Mouse (Mus musculus) midbrain, embryonic 16.5 days (tissue): ENCODE measurements around the gene AI854703. TPM values are rescaled to one million over a fixed set of nuclear protein-coding genes. Genes with fewer than 3 reads are reported as not detected.

Experiments used
- ATAC-seq: fragments of 200-750 bp; cut with Nextera tagmentation; 2 replicates; pipeline ENCODE4 v1.8.0; 2017; ENCODE audit warnings: moderate TSS enrichment
- H3K27ac ChIP-seq: fragments of 300-500 bp; sonication (generic); 2 replicates; pipeline ENCODE4 v1.5.1; 2014; ENCODE audit warnings: mild to moderate bottlenecking, low read length, mixed read lengths
- H3K27me3 ChIP-seq: fragments of 300-500 bp; sonication (generic); 2 replicates; pipeline ENCODE4 v1.6.1; 2014; ENCODE audit warnings: low read depth, low read length, mixed read lengths; ENCODE audit not compliant: control insufficient read depth, insufficient read depth
- H3K36me3 ChIP-seq: fragments of 300-500 bp; sonication (generic); 2 replicates; pipeline ENCODE4 v1.6.1; 2014; ENCODE audit warnings: mild to moderate bottlenecking, low read length, moderate library complexity, mixed read lengths; ENCODE audit not compliant: control insufficient read depth, insufficient read depth
- H3K4me1 ChIP-seq: fragments of 300-500 bp; sonication (generic); 2 replicates; pipeline ENCODE4 v1.6.1; 2014; ENCODE audit warnings: mild to moderate bottlenecking, low read length, mixed read lengths; ENCODE audit not compliant: control insufficient read depth, insufficient read depth
- H3K4me2 ChIP-seq: fragments of 300-500 bp; sonication (generic); 2 replicates; pipeline ENCODE4 v1.6.1; 2014; ENCODE audit warnings: mild to moderate bottlenecking, low read length, mixed read lengths
- H3K4me3 ChIP-seq: fragments of 300-500 bp; sonication (generic); 2 replicates; pipeline ENCODE4 v1.5.1; 2014; ENCODE audit warnings: low read depth, mild to moderate bottlenecking, low read length, moderate library complexity, mixed read lengths
- H3K9ac ChIP-seq: fragments of 300-500 bp; sonication (generic); 2 replicates; pipeline ENCODE4 v1.6.1; 2014; ENCODE audit warnings: low read depth, low read length, mixed read lengths
- H3K9me3 ChIP-seq: fragments of 300-500 bp; sonication (generic); replicated peaks from 2 replicates; pipeline ENCODE4 v1.6.1; 2014; ENCODE audit warnings: mild to moderate bottlenecking, low read length, mixed read lengths; ENCODE audit not compliant: control insufficient read depth, poor library complexity, severe bottlenecking
- WGBS: fragments of 180-500 bp; shearing (Covaris S2); extraction: QIAGEN DNeasy Blood & Tissue Kit; methylation state at CpG from one replicate; pipeline ENCODE4 v1.1.7; 2014; 5-methylcytosine and 5-hydroxymethylcytosine counted together
- polyA plus RNA-seq: library from polyadenylated mRNA; unstranded; fragments of >200 nt; fragmentation: Nextera tagmentation; extraction: Ambion mirVana; gene quantifications from 2 replicates; pipeline ENCODE4 v1.2.1, GENCODE M21; 2015

The AI854703 gene
- polyA plus RNA-seq, 1 experiment from 2014 or later, result 27.4 TPM

- WGBS, result 4% methylated on average over 44 of the region's 45 CpGs
- Histone ChIP-seq H3K4me2 (peak within 1 kb of the TSS; percentile 90), H3K36me3 (peaks cover 28% of the 10 kb centered on the region), H3K4me3 (peak within 1 kb of the TSS; percentile 87), H3K4me1 (peaks cover 16% of the 10 kb centered on the region), H3K9ac (peak within 1 kb of the TSS; percentile 96), H3K27ac (peak within 1 kb of the TSS; percentile 97), H3K9me3 (peaks cover 22% of the 10 kb centered on the region; the same call in 1 of the 2 replicates), H3K27me3 (no peaks in the 10 kb centered on the region)
- ATAC-seq, result peak; percentile 93
These were observed 33.2 kb upstream of the AI854703 start, which contains the start of the genes Repin1 and Gm44965 for GRCm38 (mm10) chr6:48593158-48594042. Gene Repin1 (plus strand): TSS chr6:48593883. Gene Gm44965 (plus strand): TSS chr6:48593941.

- peak; percentile 85 for ATAC-seq
- peak overlapping the region; percentile 87 for H3K4me3 ChIP-seq
- H3K27me3 ChIP-seq, result no peaks in the 10 kb centered on the region
- peak overlapping the region; percentile 90 for H3K4me2 ChIP-seq
- peak overlapping the region; percentile 96 for H3K9ac ChIP-seq
- peaks cover 16% of the 10 kb centered on the region for H3K4me1 ChIP-seq
- WGBS, result under 1% methylated on average over 40 of the region's 41 CpGs
- peaks cover 22% of the 10 kb centered on the region; the same call in 1 of the 2 replicates for H3K9me3 ChIP-seq
- peak overlapping the region; percentile 97 for H3K27ac ChIP-seq
- peaks cover 35% of the 10 kb centered on the region for H3K36me3 ChIP-seq
These were observed 32.4 kb upstream of the AI854703 start for GRCm38 (mm10) chr6:48594043-48594738.

GRCm38 (mm10) chr6:48595278-48595677 lies 31.3 kb upstream of the AI854703 start:
- Histone ChIP-seq H3K4me1 (peaks cover 16% of the 10 kb centered on the region), H3K9me3 (peaks cover 22% of the 10 kb centered on the region; the same call in 1 of the 2 replicates), H3K4me3 (peak overlapping the region; percentile 87), H3K36me3 (peaks cover 40% of the 10 kb centered on the region), H3K4me2 (peak overlapping the region; percentile 90), H3K27ac (no peak overlapping the region), H3K27me3 (no peaks in the 10 kb centered on the region), H3K9ac (peak overlapping the region; percentile 96; the same call in 1 of the 2 replicates)
- no peak for ATAC-seq
- WGBS, result 36% methylated on average over 1 of the region's 1 CpGs

GRCm38 (mm10) chr6:48596545-48597232 lies 29.9 kb upstream of the AI854703 start:
- WGBS, result 97% methylated on average over 45 of the region's 45 CpGs
- no peaks in the 10 kb centered on the region for H3K27me3 ChIP-seq
- peaks cover 22% of the 10 kb centered on the region; the same call in 1 of the 2 replicates for H3K9me3 ChIP-seq
- H3K4me3 ChIP-seq, result no peak overlapping the region
- no peak overlapping the region for H3K9ac ChIP-seq
- ATAC-seq, result no peak
- H3K36me3 ChIP-seq, result peaks cover 40% of the 10 kb centered on the region
- H3K27ac ChIP-seq, result no peak overlapping the region
- H3K4me1 ChIP-seq, result peaks cover 23% of the 10 kb centered on the region
- no peak overlapping the region for H3K4me2 ChIP-seq

- no peak for ATAC-seq
- Histone ChIP-seq H3K36me3 (peaks cover 40% of the 10 kb centered on the region), H3K4me3 (no peak overlapping the region)
These were observed 29.3 kb upstream of the AI854703 start for GRCm38 (mm10) chr6:48597233-48597625.

GRCm38 (mm10) chr6:48600594-48600993 lies 26.0 kb upstream of the AI854703 start:
- Histone ChIP-seq H3K4me1 (peaks cover 16% of the 10 kb centered on the region), H3K4me2 (no peak overlapping the region), H3K36me3 (peaks cover 40% of the 10 kb centered on the region), H3K27ac (peak overlapping the region; percentile 94; the same call in 1 of the 2 replicates), H3K9ac (no peak overlapping the region), H3K27me3 (no peaks in the 10 kb centered on the region), H3K9me3 (peaks cover 22% of the 10 kb centered on the region; the same call in 1 of the 2 replicates), H3K4me3 (no peak overlapping the region)
- ATAC-seq, result no peak
- WGBS, result 82% methylated on average over 1 of the region's 1 CpGs

More at GRCm38 (mm10) chr6:48597233-48597625, 29.3 kb upstream of the AI854703 start:
- Histone ChIP-seq H3K9ac (no peak overlapping the region), H3K27ac (no peak overlapping the region), H3K27me3 (no peaks in the 10 kb centered on the region), H3K4me2 (no peak overlapping the region), H3K9me3 (peaks cover 22% of the 10 kb centered on the region; the same call in 1 of the 2 replicates), H3K4me1 (peaks cover 23% of the 10 kb centered on the region)
- 97% methylated on average over 27 of the region's 27 CpGs for WGBS

- Histone ChIP-seq H3K4me3 (peak within 1 kb of the TSS; percentile 80), H3K27me3 (no peaks in the 10 kb centered on the region), H3K9me3 (peaks cover 16% of the 10 kb centered on the region; the same call in 1 of the 2 replicates), H3K4me2 (peak within 1 kb of the TSS; percentile 81), H3K27ac (peak within 1 kb of the TSS; percentile 94), H3K36me3 (peaks cover 31% of the 10 kb centered on the region), H3K4me1 (peaks cover 16% of the 10 kb centered on the region), H3K9ac (peak within 1 kb of the TSS; percentile 97)
- 5% methylated on average over 42 of the region's 42 CpGs for WGBS
- ATAC-seq, result peak; percentile 99
These were observed 25.1 kb upstream of the AI854703 start, which contains the start of gene Zfp775 for GRCm38 (mm10) chr6:48601271-48602079. Gene Zfp775 (plus strand): TSS chr6:48602063.
